Mouse (Mus musculus) heart, embryonic 14.5 days (tissue): Measurements from ENCODE around the gene Tmem185b. TPM values are rescaled to one million over a fixed set of nuclear protein-coding genes. Genes with fewer than 3 reads are reported as not detected.

ENCODE experiments used
- ATAC-seq: fragments of 200-750 bp; cut with Nextera tagmentation; 2 replicates; pipeline ENCODE4 v1.8.0; 2017; ENCODE audit warnings: low read depth, moderate TSS enrichment; ENCODE audit not compliant: insufficient number of reproducible peaks, insufficient read depth, low FRiP score
- H3K27ac ChIP-seq, 2 experiments: fragments of 200-500 bp in 1 of 2; fragments of 300-500 bp in 1 of 2; sonication (generic) in 1 of 2; replicated peaks in 1 of 2; 2 replicates each; pipeline ENCODE4 v1.5.1; 2012 to 2014; ENCODE audit warnings: low read depth in 2 of 2, low read length in 2 of 2, control low read depth in 1 of 2, mild to moderate bottlenecking in 1 of 2, mixed read lengths in 1 of 2; ENCODE audit not compliant: control insufficient read depth in 1 of 2, insufficient read depth in 1 of 2
- H3K27me3 ChIP-seq: fragments of 300-500 bp; sonication (generic); 2 replicates; pipeline ENCODE4 v1.6.1; 2014; ENCODE audit warnings: mild to moderate bottlenecking, low read length, control low read depth; ENCODE audit not compliant: control insufficient read depth, insufficient read depth
- H3K36me3 ChIP-seq: fragments of 300-500 bp; sonication (generic); 2 replicates; pipeline ENCODE4 v1.6.1; 2014; ENCODE audit warnings: mild to moderate bottlenecking, control low read depth, low read length, mixed read lengths; ENCODE audit not compliant: control insufficient read depth, insufficient read depth
- H3K4me1 ChIP-seq, 2 experiments: fragments of 200-500 bp in 1 of 2; fragments of 300-500 bp in 1 of 2; sonication (generic) in 1 of 2; 2 replicates each; pipeline ENCODE4 v1.6.1; 2012 to 2014; ENCODE audit warnings: low read length in 2 of 2, control low read depth in 1 of 2, mixed read lengths in 1 of 2; ENCODE audit not compliant: control insufficient read depth in 2 of 2, insufficient read depth in 2 of 2
- H3K4me2 ChIP-seq: fragments of 300-500 bp; sonication (generic); 2 replicates; pipeline ENCODE4 v1.6.1; 2014; ENCODE audit warnings: mild to moderate bottlenecking, low read length
- H3K4me3 ChIP-seq, 2 experiments: fragments of 200-500 bp in 1 of 2; fragments of 300-500 bp in 1 of 2; sonication (generic) in 1 of 2; 2 replicates each; pipeline ENCODE4 v1.5.1; 2012 to 2014; ENCODE audit warnings: low read length in 2 of 2, mild to moderate bottlenecking in 2 of 2, control low read depth in 1 of 2, low read depth in 1 of 2, moderate library complexity in 1 of 2; ENCODE audit not compliant: control insufficient read depth in 1 of 2, insufficient read depth in 1 of 2
- H3K9ac ChIP-seq: fragments of 300-500 bp; sonication (generic); 2 replicates; pipeline ENCODE4 v1.6.1; 2014; ENCODE audit warnings: mild to moderate bottlenecking, low read length
- H3K9me3 ChIP-seq: fragments of 300-500 bp; sonication (generic); 2 replicates; pipeline ENCODE4 v1.6.1; 2016; ENCODE audit warnings: low read length, control low read depth; ENCODE audit not compliant: control insufficient read depth
- WGBS: fragments of 180-500 bp; shearing (Covaris S2); extraction: QIAGEN DNeasy Blood & Tissue Kit; methylation state at CpG from one replicate; pipeline ENCODE4 v1.1.7; 2014; 5-methylcytosine and 5-hydroxymethylcytosine counted together
- polyA plus RNA-seq: library from polyadenylated mRNA; unstranded; fragments of >200 nt; fragmentation: Nextera tagmentation; extraction: Ambion mirVana; gene quantifications from 2 replicates; pipeline ENCODE4 v1.2.1, GENCODE M21; 2014

The Tmem185b gene
- polyA plus RNA-seq, 1 experiment from 2014 or later = 25.7 TPM

- no peak for ATAC-seq
- no peak overlapping the region for H3K4me2 ChIP-seq
- no peak overlapping the region for H3K9ac ChIP-seq
- peaks cover 12% of the 10 kb centered on the region; the same call in 1 of the 2 replicates for H3K36me3 ChIP-seq
- no peak overlapping the region for H3K27ac ChIP-seq
- 87% methylated on average over 6 of the region's 6 CpGs for WGBS
- no peak overlapping the region for H3K4me3 ChIP-seq
- no peaks in the 10 kb centered on the region for H3K27me3 ChIP-seq
- H3K9me3 ChIP-seq = no peaks in the 10 kb centered on the region
- H3K4me1 ChIP-seq = peaks cover 21 to 52% of the 10 kb centered on the region in 2 experiments
Observed at GRCm38 (mm10) chr1:119495396-119495775, 30.6 kb upstream of the Tmem185b start.

DNA sequence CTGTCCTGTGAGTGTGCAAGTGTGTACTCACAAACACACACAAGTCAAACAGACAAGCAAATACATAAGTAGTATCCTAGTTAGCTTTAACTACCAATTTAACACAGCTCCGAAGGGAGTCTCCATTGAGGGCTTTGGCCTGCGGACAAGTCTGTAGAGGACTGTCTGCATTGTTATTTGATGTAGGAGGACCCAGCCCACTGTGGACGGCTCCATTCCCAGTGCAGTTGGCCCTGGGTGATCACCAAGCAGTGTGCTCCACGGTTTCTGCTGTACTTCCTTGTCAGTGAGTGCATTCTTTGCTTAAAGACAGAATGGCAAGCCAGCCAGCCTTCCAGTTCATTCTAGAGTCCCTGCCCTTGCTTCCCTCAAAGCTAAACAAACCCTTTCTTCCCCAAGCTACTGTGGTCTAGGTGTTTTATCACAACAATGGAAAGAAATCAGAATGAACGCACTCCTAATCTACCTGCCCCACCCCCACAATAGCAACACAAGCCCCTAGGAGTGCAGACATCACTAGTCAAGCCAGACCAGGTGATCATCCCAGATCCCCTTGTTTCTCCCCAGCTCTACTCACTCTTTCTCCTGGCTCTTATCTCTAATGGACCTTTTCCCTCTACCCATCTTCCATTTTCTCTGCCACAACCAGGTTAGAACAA, 28.5 kb upstream of the Tmem185b start:
- Histone ChIP-seq H3K4me1 (peaks cover 18 to 46% of the 10 kb centered on the region in 2 experiments), H3K36me3 (peaks cover 17% of the 10 kb centered on the region; the same call in 1 of the 2 replicates), H3K27ac (no peak overlapping the region), H3K4me2 (no peak overlapping the region), H3K9ac (no peak overlapping the region), H3K9me3 (no peaks in the 10 kb centered on the region), H3K4me3 (no peak overlapping the region), H3K27me3 (no peaks in the 10 kb centered on the region)
- no peak for ATAC-seq
- 74% methylated on average over 5 of the region's 5 CpGs for WGBS

- no peak for ATAC-seq
- no peaks in the 10 kb centered on the region for H3K9me3 ChIP-seq
- peaks cover 18% of the 10 kb centered on the region; the same call in 1 of the 2 replicates for H3K36me3 ChIP-seq
- WGBS = 65% methylated on average over 9 of the region's 9 CpGs
- no peak overlapping the region for H3K4me2 ChIP-seq
- H3K9ac ChIP-seq = no peak overlapping the region
- H3K4me3 ChIP-seq = no peak overlapping the region
- no peaks in the 10 kb centered on the region for H3K27me3 ChIP-seq
- peaks cover 21 to 50% of the 10 kb centered on the region in 2 experiments for H3K4me1 ChIP-seq
- peak overlapping the region in 1 of 2 experiments; percentile 37; a peak in 3 of 4 replicates for H3K27ac ChIP-seq
Observed at GRCm38 (mm10) chr1:119498536-119499231, 27.3 kb upstream of the Tmem185b start.

DNA sequence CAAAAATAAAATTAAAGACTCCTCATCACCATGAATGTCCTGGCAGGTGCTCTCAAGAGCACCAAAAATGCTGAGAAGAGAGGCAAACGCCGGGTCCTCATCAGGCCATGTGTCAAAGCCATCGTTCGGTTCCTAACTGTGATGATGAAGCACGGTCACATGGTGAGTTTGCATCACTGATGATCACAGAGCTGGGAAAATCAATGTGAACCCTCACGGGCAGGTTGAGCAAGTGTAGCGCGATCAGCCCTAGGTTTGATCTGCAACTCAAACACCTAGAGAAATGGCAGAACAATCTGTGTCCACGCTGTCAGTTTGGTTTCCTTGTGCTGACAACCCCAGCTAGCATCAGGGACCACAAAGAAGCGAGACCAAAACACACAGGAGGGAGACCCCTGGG, 26.5 kb upstream of the Tmem185b start:
- H3K27me3 ChIP-seq = no peaks in the 10 kb centered on the region
- H3K9me3 ChIP-seq = no peaks in the 10 kb centered on the region
- no peak overlapping the region for H3K4me3 ChIP-seq
- WGBS = 95% methylated on average over 10 of the region's 10 CpGs
- H3K9ac ChIP-seq = no peak overlapping the region
- peaks cover 18% of the 10 kb centered on the region; the same call in 1 of the 2 replicates for H3K36me3 ChIP-seq
- H3K4me2 ChIP-seq = no peak overlapping the region
- ATAC-seq = no peak
- H3K27ac ChIP-seq = no peak overlapping the region
- peaks cover 21 to 50% of the 10 kb centered on the region in 2 experiments for H3K4me1 ChIP-seq

DNA sequence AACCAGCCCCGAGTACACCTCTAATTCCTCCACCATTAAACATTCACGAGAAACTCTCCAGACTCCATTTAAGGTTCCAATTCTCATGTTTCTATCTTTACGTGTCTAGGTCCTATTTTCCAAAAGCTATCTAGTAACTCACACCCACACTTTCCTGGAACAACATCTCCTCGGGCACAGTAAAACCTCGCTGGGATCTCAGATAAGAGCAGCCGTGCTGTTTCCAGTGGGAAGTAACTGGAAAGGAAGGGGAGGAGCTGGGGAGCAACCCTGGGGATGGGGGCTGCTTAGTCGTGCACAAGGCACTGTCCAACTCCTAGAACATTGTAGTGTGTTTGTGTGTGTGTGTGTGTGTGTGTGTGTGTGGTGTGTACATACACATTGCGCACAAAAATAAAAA, 24.1 kb upstream of the Tmem185b start:
- Histone ChIP-seq H3K27me3 (no peaks in the 10 kb centered on the region), H3K9ac (peak overlapping the region; percentile 30; the same call in 1 of the 2 replicates), H3K4me3 (no peak overlapping the region; a peak in 1 of 4 replicates), H3K36me3 (peaks cover 18% of the 10 kb centered on the region; the same call in 1 of the 2 replicates), H3K4me2 (peak overlapping the region; percentile 67), H3K4me1 (peaks cover 27 to 56% of the 10 kb centered on the region in 2 experiments), H3K27ac (peak overlapping the region; percentile 46 to 73; a peak in 3 of 4 replicates), H3K9me3 (no peaks in the 10 kb centered on the region)
- 24% methylated on average over 8 of the region's 8 CpGs for WGBS
- ATAC-seq = no peak

GRCm38 (mm10) chr1:119502729-119503128, 23.2 kb upstream of the Tmem185b start:
- Histone ChIP-seq H3K36me3 (peaks cover 18% of the 10 kb centered on the region; the same call in 1 of the 2 replicates), H3K4me2 (peak overlapping the region; percentile 67), H3K27me3 (no peaks in the 10 kb centered on the region), H3K9ac (peak overlapping the region; percentile 89), H3K27ac (peak overlapping the region in 1 of 2 experiments; percentile 88; a peak in 2 of 4 replicates), H3K9me3 (no peaks in the 10 kb centered on the region), H3K4me3 (peak overlapping the region; percentile 70 to 81), H3K4me1 (peaks cover 27 to 48% of the 10 kb centered on the region in 2 experiments)
- no peak for ATAC-seq
- WGBS = 86% methylated on average over 11 of the region's 11 CpGs

DNA sequence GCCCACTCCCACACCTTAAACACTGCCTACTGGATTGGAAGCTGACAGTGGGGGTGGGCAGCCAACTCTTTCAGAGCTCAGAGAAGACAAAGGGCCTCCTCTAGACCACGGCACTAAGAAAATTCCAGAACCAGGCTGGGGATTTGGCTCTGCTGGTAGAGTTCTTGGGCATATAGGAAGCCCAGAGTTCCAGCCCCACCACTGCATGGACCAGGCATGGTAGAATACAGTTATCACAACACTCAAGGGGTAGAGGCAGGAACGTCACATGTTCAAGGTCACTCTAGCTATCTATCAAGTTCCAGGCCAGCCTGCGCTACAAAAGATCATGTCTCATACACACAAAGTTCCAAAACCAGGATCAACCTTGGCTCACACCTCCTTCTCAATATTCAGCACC, 22.8 kb upstream of the Tmem185b start:
- H3K36me3 ChIP-seq = peaks cover 18% of the 10 kb centered on the region; the same call in 1 of the 2 replicates
- WGBS = 22% methylated on average over 3 of the region's 3 CpGs
- no peaks in the 10 kb centered on the region for H3K27me3 ChIP-seq
- peaks cover 28 to 49% of the 10 kb centered on the region in 2 experiments for H3K4me1 ChIP-seq
- ATAC-seq = no peak
- H3K27ac ChIP-seq = peak overlapping the region; percentile 86 to 88
- H3K4me3 ChIP-seq = peak overlapping the region; percentile 70 to 81
- peak overlapping the region; percentile 89 for H3K9ac ChIP-seq
- H3K9me3 ChIP-seq = no peaks in the 10 kb centered on the region
- H3K4me2 ChIP-seq = peak overlapping the region; percentile 67
